Mouse (Mus musculus) monocyte, adult 2 months (primary cell): ENCODE results near the gene Plce1.

Experiments
- DNase-seq, 2 experiments: peaks; one replicate each; pipeline ENCODE4 v3.0.0; 2022; ENCODE audit warnings: low spot score in 2 of 2, low read depth in 1 of 2

Gene Plce1

DNA sequence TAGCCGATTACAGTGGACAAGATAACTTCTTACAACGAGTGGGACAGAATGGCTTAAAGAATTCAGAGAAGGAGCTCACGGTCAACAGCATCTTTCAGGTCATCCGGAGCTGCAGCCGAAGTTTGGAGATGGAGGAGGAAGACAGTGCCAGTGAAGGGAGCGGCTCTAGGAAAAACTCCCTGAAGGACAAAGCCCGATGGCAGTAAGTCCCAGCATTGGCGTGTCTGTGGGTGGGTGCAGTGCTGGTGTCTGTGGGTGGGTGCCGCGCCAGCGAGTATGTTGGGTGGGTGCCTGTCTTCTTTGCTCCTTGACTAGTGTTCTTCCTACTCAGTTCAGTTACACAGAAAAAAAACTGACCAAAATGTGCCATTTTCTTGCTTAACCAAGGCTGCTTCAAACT lies 224.3 kb downstream of the Plce1 start:
- DNase-seq = no peak

DNA sequence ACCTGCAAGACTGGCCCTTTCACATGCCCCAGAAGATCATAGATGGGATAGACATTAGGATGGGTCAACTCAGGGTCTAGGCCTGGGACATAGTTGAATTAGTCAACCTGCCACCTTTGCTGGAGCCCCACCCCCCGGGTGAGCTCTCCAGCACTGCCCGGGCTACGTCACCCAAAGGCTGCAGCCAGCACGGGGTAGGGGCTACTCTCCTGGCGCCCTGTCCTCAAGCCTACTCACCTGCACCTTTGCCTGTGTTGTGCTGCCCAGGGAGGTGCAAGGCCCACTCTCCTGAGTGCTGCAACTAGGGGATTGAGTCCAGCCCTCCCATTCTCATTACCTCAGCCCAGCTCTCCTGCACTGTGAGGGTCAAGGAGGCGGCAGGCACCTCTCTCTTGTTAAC lies 225.5 kb downstream of the Plce1 start:
- DNase-seq = no peak

DNA sequence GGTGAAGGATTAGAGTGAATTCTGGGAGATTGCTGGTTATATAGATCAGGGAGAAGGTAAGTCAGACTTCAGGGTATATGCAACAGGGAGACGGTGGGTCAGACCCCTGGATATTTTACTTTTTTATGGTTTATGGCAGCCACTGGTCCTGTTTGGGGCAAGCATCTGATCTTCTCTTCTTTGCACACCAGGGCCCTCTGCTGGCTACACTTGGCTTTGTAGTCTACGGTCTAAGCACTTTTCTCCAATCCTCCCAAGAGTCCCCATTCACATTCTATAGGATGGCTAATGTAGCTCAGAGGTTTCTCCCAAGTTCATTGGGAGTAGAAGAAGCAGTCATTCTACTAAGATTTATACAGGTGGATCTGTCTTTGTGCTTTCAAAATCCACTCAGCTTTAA lies 228.5 kb downstream of the Plce1 start:
- no peak for DNase-seq

- DNase-seq = no peak
Observed at GRCm38 (mm10) chr19:38721808-38722207, 240.9 kb downstream of the Plce1 start.

DNA sequence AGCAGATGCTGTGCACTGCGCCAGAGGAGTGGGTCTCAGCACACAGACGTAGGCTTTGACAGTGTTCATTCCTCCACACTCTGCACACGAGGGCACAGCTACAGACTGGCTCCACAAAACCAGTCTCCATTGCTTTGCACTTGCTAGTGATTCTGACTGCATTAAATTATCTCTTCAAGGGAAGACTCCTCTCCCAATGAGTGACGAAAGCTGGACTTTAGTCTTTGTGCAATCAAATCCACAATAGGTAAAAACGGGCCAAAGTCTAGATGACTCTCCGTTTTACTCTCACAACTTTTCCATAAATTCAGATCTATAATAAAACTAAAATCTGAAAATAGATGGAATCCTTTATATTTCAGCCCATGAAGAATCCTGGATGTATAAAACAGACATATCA lies 242.1 kb downstream of the Plce1 start:
- no peak for DNase-seq

DNA sequence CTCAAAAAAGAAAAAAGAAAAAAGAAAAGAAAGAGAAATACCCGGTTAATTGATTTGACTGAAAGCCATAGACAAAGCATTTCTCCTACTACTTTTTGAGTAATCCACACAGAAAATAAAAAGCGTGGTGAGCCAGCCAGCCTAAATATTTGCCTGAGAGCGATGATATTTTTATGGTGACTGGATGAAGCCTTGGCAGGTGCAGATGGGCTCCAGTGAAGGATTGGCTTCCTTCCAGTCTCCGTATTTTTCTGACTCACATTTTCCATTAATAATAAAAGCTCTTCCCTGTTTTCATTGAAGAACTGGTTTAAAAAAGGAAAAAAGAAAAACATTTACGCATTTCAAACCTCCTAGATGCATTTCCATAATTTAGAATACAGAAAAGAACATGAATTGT lies 243.1 kb downstream of the Plce1 start:
- DNase-seq = no peak

DNA sequence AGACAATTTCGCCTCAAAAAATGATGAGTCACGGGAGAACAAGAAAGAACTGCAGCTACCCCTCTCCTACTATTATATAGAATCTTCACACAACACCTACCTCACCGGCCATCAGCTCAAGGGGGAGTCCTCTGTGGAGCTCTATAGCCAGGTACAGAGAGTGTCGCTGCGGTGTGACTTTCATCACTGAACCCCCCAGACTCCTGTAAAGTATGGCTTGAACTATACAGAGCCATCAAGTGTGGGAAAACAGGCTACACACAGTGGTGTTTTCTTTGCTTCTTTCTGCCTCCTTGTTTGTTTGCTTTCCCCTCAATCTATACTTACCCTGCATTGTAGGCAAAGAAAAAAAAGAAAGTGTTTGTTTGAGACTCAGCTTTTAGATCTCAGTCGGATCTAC lies 247.9 kb downstream of the Plce1 start:
- no peak for DNase-seq

- no peak for DNase-seq
Observed at GRCm38 (mm10) chr19:38729264-38729663, 248.4 kb downstream of the Plce1 start.

DNA sequence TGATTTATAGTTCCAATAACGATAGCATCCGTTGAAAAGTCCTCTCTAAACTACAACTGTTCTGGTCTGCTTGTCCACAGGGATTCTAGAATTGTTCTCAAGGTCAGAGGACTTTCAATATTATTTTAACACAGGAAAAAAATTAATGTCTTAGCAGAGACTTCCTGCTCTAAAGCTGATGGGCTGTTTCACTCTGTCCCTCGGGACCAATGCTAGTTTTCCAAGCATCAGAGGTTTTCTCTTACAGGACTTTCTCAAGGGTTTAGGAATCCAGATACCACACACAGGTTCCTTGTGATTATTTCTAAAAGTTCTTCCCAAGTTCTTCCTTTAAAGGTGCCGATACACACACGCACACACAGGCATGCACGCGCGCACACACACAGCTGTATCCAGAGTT lies 263.6 kb downstream of the Plce1 start:
- no peak for DNase-seq

DNA sequence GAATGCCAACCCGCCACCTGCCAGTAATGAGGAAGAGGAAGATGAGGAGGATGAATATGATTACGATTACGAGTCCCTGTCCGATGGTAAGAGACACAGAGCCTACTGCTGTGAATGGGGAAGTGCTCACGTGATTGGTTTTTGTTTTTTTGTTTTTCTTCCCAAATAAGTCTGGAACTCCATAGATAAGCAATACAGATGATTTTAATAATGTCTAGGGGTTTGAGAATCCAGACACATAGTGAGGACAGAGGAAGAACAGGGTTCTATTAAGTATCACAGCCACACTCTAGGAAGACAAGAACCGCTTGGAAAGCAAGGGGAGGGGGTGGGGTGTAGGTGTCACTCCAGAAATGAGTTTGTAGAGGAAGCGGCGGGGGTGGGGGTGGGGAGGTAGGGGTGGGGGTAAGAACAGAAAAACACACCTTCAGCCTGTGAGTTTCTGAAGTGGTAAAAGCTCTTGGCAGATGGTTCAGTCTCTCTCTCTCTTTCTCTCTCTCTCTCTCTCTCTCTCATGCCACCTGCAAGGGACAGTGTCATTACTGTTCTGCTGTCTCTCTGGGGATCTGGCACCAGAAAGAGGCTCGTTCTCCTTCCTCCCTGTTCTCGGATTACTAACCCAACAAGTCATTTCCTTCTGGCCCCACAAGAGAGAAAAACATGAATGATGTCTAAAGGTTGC lies 265.0 kb downstream of the Plce1 start:
- DNase-seq = no peak

DNA sequence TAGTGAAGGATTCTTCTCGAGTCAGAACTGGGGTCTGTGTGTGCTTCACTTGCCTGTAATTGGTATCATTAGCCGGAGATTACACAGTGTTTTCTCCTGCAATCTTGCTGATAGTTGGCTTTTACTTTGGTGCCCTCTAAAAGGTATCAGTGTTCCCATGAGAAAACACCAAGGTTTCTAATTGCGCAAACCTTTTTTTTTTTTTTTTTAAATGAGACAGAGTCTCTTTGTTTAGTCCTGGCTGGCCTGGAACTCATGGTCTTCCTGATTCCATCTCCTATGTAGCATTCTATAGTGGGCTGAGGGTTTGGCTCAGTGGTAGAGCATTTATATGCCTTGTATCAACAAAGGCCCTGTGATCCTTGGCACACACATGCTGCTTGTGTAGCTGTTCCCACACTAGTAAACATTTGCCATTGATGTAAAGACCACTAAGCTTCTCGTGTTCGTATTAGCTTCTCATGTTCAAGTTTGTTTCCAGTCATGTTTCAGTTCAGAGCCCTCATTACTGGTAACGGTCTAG lies 265.6 kb downstream of the Plce1 start:
- no peak for DNase-seq

GRCm38 (mm10) chr19:38750192-38750591 lies 269.3 kb downstream of the Plce1 start:
- no peak for DNase-seq

DNA sequence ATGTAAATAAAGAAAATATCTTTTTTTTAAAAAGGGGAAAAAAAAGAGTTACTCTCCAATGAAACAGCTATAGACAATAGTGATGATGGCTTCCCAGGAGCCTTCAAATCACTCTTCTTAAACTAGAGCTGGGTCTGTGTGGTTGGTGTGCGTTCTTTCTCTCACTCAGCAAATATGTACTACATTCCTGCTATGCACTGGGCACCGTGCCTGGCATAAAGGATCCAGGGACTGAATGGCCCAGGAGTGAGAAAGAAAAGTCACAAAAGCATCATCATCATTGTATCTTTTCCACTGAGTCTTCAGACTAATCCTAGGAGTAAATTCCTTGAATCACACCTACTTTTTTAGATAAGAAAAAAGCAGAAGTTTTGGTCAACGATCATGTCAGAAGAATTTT lies 276.3 kb downstream of the Plce1 start:
- DNase-seq = no peak

GRCm38 (mm10) chr19:38758056-38758455 lies 277.1 kb downstream of the Plce1 start:
- DNase-seq = no peak

DNA sequence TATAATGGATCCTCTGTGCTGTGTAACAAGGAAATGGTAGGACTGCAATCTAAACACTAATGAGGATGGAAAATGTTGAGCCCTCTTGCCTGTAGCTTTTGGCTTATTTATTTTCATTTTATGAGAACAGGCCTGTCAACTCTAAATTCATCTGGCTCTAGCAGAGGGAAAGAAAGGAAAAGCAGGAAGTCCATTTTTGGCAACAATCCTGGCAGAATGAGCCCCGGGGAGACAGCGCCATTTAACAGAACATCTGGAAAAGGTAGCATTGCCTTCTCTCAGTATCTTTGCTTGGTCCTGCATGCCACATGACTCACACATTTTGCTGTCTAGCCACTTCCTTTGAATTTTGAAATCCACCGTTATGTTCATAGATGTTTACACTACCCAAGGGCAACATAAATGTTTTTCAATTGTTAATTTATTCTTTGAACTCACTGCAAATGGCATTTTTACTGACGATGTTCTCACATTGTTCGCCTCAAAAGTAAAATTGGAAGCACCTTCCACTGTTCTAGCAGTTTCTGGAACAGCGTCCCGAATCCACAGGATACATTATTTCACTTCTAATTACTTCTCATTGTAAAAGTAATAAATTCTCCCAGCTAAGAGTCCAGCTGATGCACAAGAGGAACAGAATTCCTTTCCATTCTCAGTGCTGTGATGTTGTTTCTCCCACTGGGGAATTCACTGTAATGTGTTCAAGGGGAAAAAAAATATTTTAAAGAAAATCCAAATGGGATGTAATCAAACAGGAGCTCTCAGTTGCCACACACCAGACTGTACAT lies 278.0 kb downstream of the Plce1 start:
- no peak for DNase-seq

DNA sequence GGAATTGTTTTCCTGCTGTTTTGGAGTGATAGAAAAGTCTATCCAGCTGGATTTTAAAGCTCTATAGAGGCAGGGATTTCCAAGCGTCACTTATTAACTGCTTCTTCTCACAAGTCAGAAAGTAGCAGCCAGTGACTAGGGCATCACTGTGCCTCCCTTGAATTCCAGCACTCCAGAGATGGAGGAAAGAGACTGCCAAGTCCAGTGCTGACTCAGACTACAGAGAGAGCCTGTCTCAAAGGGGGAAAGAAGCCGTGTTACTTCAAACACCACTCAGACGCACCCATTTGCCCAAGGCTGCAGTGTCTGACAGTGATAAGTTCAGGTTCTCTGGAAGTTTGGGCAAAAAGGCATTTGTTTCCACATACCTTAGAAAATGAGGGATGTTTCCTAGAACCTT lies 279.5 kb downstream of the Plce1 start:
- no peak for DNase-seq

GRCm38 (mm10) chr19:38766306-38766705 lies 285.4 kb downstream of the Plce1 start:
- DNase-seq = no peak

GRCm38 (mm10) chr19:38775548-38775947 lies 294.6 kb downstream of the Plce1 start:
- no peak for DNase-seq

DNA sequence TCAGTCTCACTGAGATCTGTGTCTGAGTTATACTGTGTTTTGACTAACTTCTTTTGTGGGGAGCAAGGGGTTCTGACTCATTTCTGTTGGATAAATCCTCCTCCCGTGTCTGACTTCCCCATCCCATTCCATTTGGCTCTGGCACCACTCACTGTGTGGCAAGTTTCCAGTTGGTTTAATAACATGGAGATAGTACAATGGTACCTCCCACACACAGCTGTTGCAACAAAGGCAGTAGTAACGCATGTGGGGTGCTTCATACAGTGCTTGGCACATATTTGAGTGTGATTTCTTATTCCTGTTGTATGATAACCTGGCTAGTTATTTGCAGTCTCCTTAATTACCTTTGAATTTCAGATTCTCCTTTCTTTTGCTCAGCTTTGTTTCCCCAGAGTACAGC lies 297.9 kb downstream of the Plce1 start:
- no peak for DNase-seq

DNA sequence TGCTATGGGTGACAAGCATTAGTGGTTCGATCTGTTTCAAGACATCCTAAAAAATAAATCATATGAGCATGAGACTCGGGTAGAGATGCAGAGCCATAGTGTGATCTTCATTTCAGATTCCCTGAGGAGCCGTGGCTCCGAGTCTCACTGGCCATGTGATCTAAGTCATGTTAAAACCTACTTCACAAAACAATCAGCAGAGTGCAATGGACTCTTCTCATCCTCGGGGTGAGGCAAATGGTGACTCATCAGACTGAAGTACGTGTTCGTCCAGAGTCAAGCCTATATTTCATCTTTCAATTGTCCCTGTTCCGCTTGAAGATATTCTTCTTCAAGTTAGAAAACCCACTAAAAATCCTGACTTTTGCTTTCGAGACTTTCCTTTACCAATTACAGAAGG lies 302.6 kb downstream of the Plce1 start:
- DNase-seq = no peak

DNA sequence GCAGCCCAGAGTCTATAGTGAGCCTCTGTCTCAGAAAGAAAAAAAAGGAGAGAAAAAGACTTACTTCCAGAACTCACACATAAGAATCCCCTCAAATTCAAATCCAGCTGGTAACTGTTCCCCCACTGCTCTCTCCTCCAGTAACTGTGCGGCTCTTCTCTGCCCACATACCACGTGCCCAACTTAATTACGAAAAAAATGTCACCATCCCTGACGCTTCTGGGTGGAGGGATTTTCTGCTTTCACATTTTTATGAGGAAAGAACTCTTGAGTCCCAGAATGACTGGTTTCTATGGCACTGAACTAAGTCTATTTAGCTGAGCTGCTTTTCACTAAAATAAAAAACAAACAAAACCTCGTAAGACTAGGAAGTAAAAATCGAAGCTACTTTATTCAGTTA lies 306.8 kb downstream of the Plce1 start:
- DNase-seq = no peak

- no peak for DNase-seq
Observed at GRCm38 (mm10) chr19:38793563-38794045, 312.7 kb downstream of the Plce1 start.
